Mouse (Mus musculus) midbrain, embryonic 16.5 days (tissue): ENCODE results near the gene Sec23b. TPM values are rescaled to one million over a fixed set of nuclear protein-coding genes. Genes with fewer than 3 reads are reported as not detected.

ENCODE experiments used
- ATAC-seq: fragments of 200-750 bp; cut with Nextera tagmentation; 2 replicates; pipeline ENCODE4 v1.8.0; 2017; ENCODE audit warnings: moderate TSS enrichment
- H3K27ac ChIP-seq: fragments of 300-500 bp; sonication (generic); 2 replicates; pipeline ENCODE4 v1.5.1; 2014; ENCODE audit warnings: mild to moderate bottlenecking, low read length, mixed read lengths
- H3K27me3 ChIP-seq: fragments of 300-500 bp; sonication (generic); 2 replicates; pipeline ENCODE4 v1.6.1; 2014; ENCODE audit warnings: low read depth, low read length, mixed read lengths; ENCODE audit not compliant: control insufficient read depth, insufficient read depth
- H3K36me3 ChIP-seq: fragments of 300-500 bp; sonication (generic); 2 replicates; pipeline ENCODE4 v1.6.1; 2014; ENCODE audit warnings: mild to moderate bottlenecking, low read length, moderate library complexity, mixed read lengths; ENCODE audit not compliant: control insufficient read depth, insufficient read depth
- H3K4me1 ChIP-seq: fragments of 300-500 bp; sonication (generic); 2 replicates; pipeline ENCODE4 v1.6.1; 2014; ENCODE audit warnings: mild to moderate bottlenecking, low read length, mixed read lengths; ENCODE audit not compliant: control insufficient read depth, insufficient read depth
- H3K4me2 ChIP-seq: fragments of 300-500 bp; sonication (generic); 2 replicates; pipeline ENCODE4 v1.6.1; 2014; ENCODE audit warnings: mild to moderate bottlenecking, low read length, mixed read lengths
- H3K4me3 ChIP-seq: fragments of 300-500 bp; sonication (generic); 2 replicates; pipeline ENCODE4 v1.5.1; 2014; ENCODE audit warnings: low read depth, mild to moderate bottlenecking, low read length, moderate library complexity, mixed read lengths
- H3K9ac ChIP-seq: fragments of 300-500 bp; sonication (generic); 2 replicates; pipeline ENCODE4 v1.6.1; 2014; ENCODE audit warnings: low read depth, low read length, mixed read lengths
- H3K9me3 ChIP-seq: fragments of 300-500 bp; sonication (generic); replicated peaks from 2 replicates; pipeline ENCODE4 v1.6.1; 2014; ENCODE audit warnings: mild to moderate bottlenecking, low read length, mixed read lengths; ENCODE audit not compliant: control insufficient read depth, poor library complexity, severe bottlenecking
- WGBS: fragments of 180-500 bp; shearing (Covaris S2); extraction: QIAGEN DNeasy Blood & Tissue Kit; methylation state at CpG from one replicate; pipeline ENCODE4 v1.1.7; 2014; 5-methylcytosine and 5-hydroxymethylcytosine counted together
- microRNA-seq: library from miRNA; unstranded; fragments of <30 nt; microRNA quantifications from one replicate; pipeline ENCODE4, GENCODE M21; 2017
- polyA plus RNA-seq: library from polyadenylated mRNA; unstranded; fragments of >200 nt; fragmentation: Nextera tagmentation; extraction: Ambion mirVana; gene quantifications from 2 replicates; pipeline ENCODE4 v1.2.1, GENCODE M21; 2015

The Sec23b gene
- polyA plus RNA-seq, 1 experiment from 2014 or later = 61.7 TPM

DNA sequence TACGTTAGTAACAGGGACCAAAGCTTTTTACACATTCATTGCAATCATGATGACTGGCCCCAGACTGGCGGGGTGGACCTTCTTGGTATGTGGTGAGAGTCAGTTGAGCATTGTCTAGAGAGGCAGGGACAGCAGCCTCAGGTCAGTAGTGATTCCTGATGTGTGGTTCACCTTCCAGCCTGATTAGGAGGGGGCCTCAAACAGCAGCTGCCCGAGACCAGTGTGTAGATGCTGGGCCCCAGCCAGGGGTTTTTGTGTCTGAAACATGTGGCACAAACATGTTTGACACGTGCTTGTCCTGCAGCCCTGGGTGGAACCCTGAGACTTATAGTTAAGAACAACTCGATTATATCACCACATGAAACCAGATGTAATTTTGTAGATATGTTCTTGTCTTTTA is 78.2 kb downstream of the Sec23b start:
- no peaks in the 10 kb centered on the region for H3K9me3 ChIP-seq
- no peaks in the 10 kb centered on the region for H3K27me3 ChIP-seq
- H3K9ac ChIP-seq = no peak overlapping the region
- ATAC-seq = no peak
- H3K27ac ChIP-seq = no peak overlapping the region
- no peak overlapping the region for H3K4me2 ChIP-seq
- no peaks in the 10 kb centered on the region for H3K4me1 ChIP-seq
- peaks cover 3% of the 10 kb centered on the region; the same call in 1 of the 2 replicates for H3K36me3 ChIP-seq
- H3K4me3 ChIP-seq = no peak overlapping the region
- WGBS = 77% methylated on average over 5 of the region's 5 CpGs

DNA sequence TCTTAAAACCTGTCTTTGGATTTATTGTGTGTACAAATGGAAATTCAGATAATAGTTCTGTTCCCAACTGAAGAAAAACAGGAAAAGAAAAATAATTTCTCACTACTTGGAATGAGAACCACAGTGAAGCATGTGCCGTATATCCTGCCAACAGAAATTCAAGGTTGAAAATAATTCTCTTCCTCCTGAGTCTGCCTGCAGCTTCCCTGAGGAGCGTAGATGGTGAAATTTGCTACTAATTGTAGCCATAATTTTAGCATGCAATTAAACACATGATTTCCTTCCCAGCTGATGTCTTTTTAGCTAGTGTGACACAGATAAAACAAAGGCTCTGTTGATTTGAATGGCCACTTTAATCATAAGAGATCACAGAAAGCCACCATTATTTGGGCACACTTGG is 78.7 kb downstream of the Sec23b start:
- Histone ChIP-seq H3K36me3 (peaks cover 3% of the 10 kb centered on the region; the same call in 1 of the 2 replicates), H3K4me3 (no peak overlapping the region), H3K4me2 (no peak overlapping the region), H3K27ac (no peak overlapping the region), H3K9me3 (no peaks in the 10 kb centered on the region), H3K27me3 (no peaks in the 10 kb centered on the region), H3K4me1 (no peaks in the 10 kb centered on the region), H3K9ac (no peak overlapping the region)
- 70% methylated on average over 2 of the region's 2 CpGs for WGBS
- ATAC-seq = no peak

DNA sequence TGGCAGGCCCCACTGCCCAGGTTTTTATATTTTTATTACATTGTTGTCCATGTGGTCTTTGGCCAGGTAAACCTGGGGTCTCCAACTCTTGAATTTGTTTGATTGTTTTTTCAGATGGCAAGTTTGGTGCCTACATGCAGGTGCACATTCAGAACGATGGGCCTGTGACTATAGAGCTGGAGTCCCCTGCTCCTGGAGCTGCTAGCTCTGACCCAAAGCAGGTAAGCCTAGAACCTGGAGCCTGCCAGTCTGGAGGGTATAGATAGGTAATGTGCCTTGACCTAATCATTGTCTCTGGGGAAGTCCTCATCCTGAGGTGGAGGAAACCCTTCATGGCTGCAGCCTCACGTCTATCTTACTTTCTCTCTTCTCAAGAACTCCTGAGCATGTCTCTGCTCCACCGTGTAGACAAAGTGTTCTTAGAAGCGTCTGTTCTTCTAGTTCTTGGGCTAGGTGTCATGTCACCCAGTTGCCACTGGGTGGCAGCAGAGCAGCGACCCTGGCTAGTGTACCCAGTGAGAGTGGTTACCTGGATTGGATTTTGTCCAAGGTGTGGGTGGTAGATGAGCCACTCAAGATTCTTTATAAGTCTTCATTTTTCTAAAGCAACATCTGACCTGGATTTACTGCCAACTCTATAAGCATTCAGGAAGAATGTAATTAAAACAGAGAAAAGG is 79.8 kb downstream of the Sec23b start:
- H3K4me1 ChIP-seq = no peaks in the 10 kb centered on the region
- H3K4me2 ChIP-seq = no peak overlapping the region
- no peak overlapping the region for H3K27ac ChIP-seq
- no peaks in the 10 kb centered on the region for H3K9me3 ChIP-seq
- peaks cover 3% of the 10 kb centered on the region; the same call in 1 of the 2 replicates for H3K36me3 ChIP-seq
- H3K4me3 ChIP-seq = no peak overlapping the region
- peak; percentile 81 for ATAC-seq
- H3K27me3 ChIP-seq = no peaks in the 10 kb centered on the region
- H3K9ac ChIP-seq = no peak overlapping the region
- 17% methylated on average over 5 of the region's 5 CpGs for WGBS

DNA sequence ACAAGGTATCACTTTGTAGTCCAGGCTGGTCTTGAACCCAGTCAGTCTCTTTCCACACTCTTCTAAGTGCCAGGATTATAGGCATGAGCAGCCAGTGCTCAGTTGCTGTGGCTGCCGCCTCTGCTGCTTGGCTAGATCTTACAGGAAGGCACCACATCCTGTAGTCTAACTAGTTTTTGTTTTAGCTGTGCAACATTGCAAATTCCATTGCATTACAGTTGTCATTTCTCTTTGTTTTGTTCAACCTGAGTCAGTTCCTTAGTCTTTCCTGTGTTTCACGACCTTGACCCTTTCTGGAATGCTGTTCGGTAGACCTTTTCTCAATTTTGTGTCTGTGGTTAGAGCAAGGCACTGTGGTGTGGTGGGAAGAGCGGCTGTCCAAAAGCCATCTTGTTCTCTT is 81.2 kb downstream of the Sec23b start:
- no peak overlapping the region for H3K4me3 ChIP-seq
- H3K4me2 ChIP-seq = no peak overlapping the region
- WGBS = 83% methylated on average over 4 of the region's 4 CpGs
- H3K9ac ChIP-seq = no peak overlapping the region
- H3K9me3 ChIP-seq = no peaks in the 10 kb centered on the region
- peaks cover 3% of the 10 kb centered on the region; the same call in 1 of the 2 replicates for H3K36me3 ChIP-seq
- H3K27ac ChIP-seq = no peak overlapping the region
- no peak for ATAC-seq
- H3K27me3 ChIP-seq = no peaks in the 10 kb centered on the region
- H3K4me1 ChIP-seq = no peaks in the 10 kb centered on the region

GRCm38 (mm10) chr2:144637671-144638395 is 81.8 kb downstream of the Sec23b start:
- Histone ChIP-seq H3K36me3 (no peaks in the 10 kb centered on the region), H3K27ac (no peak overlapping the region), H3K4me3 (no peak overlapping the region), H3K4me2 (no peak overlapping the region), H3K9ac (no peak overlapping the region), H3K4me1 (no peaks in the 10 kb centered on the region), H3K9me3 (no peaks in the 10 kb centered on the region), H3K27me3 (no peaks in the 10 kb centered on the region)
- ATAC-seq = no peak
- 77% methylated on average over 12 of the region's 12 CpGs for WGBS

- 67% methylated on average over 4 of the region's 4 CpGs for WGBS
Observed at GRCm38 (mm10) chr2:144638719-144639118, 82.7 kb downstream of the Sec23b start.

GRCm38 (mm10) chr2:144640101-144640500 is 84.1 kb downstream of the Sec23b start:
- Histone ChIP-seq H3K4me3 (no peak overlapping the region), H3K4me1 (no peaks in the 10 kb centered on the region), H3K27me3 (no peaks in the 10 kb centered on the region), H3K4me2 (no peak overlapping the region), H3K36me3 (no peaks in the 10 kb centered on the region), H3K9me3 (no peaks in the 10 kb centered on the region), H3K27ac (no peak overlapping the region), H3K9ac (no peak overlapping the region)
- 66% methylated on average over 7 of the region's 7 CpGs for WGBS
- ATAC-seq = no peak

More at GRCm38 (mm10) chr2:144638719-144639118, 82.7 kb downstream of the Sec23b start:
- no peak overlapping the region for H3K4me2 ChIP-seq
- H3K9me3 ChIP-seq = no peaks in the 10 kb centered on the region
- no peaks in the 10 kb centered on the region for H3K4me1 ChIP-seq
- no peaks in the 10 kb centered on the region for H3K27me3 ChIP-seq
- ATAC-seq = no peak
- H3K36me3 ChIP-seq = no peaks in the 10 kb centered on the region
- no peak overlapping the region for H3K27ac ChIP-seq
- H3K4me3 ChIP-seq = no peak overlapping the region
- no peak overlapping the region for H3K9ac ChIP-seq

Small RNAs within 50 kb of the gene (microRNA-seq; reads per million reads assigned to microRNA genes)
- gene Gm24823 = not detected

Other genes starting within 250 kb of the Sec23b start
- not detected in 2 replicates for gene Ovol2, start 224.1 kb upstream of the Sec23b start, polyA plus RNA-seq
- 26.4 and 26.9 TPM in 2 replicates for gene Kat14, start 187.2 kb upstream of the Sec23b start, polyA plus RNA-seq
- gene Pet117, start 187.2 kb upstream of the Sec23b start, polyA plus RNA-seq = 3.3 TPM in 1 of 2 replicates, not detected in the other
- gene Dzank1, start 28.8 kb upstream of the Sec23b start, polyA plus RNA-seq = 18.3 and 20.4 TPM in 2 replicates
- gene Polr3f, start 28.5 kb upstream of the Sec23b start, polyA plus RNA-seq = 24.3 and 26.4 TPM in 2 replicates
- gene Rbbp9, start 5.4 kb upstream of the Sec23b start, polyA plus RNA-seq = 57.7 and 59.0 TPM in 2 replicates
- 54.1 and 61.1 TPM in 2 replicates for gene Smim26, start 37.8 kb downstream of the Sec23b start, polyA plus RNA-seq
- gene Dtd1, start 43.7 kb downstream of the Sec23b start, polyA plus RNA-seq = 155 and 178 TPM in 2 replicates